Mouse (Mus musculus) heart, postnatal 4 days (tissue): Measurements from ENCODE around the gene Setd3. TPM values are rescaled to one million over a fixed set of nuclear protein-coding genes. Genes with fewer than 3 reads are reported as not detected.
"Not testable (repeated sequence)": the region's sequence is repeated elsewhere in the genome, so short reads cannot be mapped to it uniquely, and the experiment has no call there.

Experiments used
- DNase-seq: peaks from one replicate; pipeline ENCODE4 v3.0.0; 2021
- total RNA-seq, 2 experiments: library from RNA; stranded (reverse); gene quantifications; 2 replicates each; pipeline ENCODE4 v1.2.3; 2021

Setd3 gene
- total RNA-seq, 2 experiments from 2014 or later = 74.9 to 75.7 TPM

DNA sequence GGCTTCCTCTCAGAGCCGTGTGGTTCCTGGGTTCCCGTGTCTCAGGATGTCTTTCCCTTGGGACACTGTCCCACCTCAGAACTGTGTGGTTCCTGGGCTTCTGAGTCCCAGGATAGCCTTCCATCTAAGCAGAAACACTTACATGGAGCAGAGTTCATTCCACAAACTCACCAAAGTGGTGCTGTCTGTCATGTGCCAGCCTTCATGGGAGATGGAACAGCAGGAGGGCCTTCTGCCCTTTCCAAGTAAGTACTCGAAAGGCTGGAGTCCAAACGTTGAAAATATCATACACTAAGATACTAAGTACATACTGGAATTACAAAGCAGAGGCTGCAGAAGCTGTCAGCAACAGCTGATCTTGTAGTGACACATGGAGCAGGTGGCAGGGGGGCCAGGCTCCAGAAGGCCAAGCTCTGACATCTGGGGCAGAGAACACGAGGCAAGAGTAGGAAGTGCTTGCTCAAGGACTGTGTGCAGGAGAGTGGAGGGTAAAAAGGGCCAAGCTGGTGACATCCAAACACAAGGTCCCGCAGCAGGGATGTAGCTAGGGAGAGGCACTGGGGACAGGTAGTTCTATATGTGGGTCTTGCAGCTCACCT, 43.4 kb downstream of the Setd3 start:
- no peak for DNase-seq

- no peak for DNase-seq
Measured at GRCm38 (mm10) chr12:108133181-108133580, 45.9 kb downstream of the Setd3 start.

DNA sequence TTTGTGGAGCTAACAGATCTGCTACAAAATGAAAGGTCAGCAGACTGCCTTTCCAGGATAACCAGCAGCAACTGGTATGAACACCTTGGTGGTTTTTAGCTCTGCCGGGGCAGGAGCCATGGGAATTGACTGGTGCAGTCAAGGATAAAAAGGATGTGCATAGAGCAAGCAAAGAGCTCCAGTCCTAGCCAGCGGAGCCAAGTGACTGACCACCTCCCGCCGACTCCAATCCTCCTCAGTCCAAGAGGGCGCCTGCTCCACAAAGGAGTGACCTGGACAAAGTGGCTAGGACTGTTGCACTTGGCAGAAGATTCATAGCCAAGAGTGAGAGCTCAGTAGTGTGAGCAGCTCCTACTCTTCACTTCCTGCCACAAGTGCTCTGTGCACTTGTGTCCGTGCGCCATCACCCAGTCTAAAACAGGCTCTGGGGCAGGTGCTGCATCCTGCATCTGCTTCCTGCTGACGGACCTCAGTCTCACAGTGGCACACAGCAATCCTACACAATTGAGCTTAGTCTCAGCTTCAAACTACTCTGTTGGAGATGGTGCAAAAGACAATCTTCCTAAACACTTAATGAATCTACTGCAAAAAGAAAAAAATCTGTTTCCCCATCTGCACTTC, 46.6 kb downstream of the Setd3 start:
- no peak for DNase-seq

DNA sequence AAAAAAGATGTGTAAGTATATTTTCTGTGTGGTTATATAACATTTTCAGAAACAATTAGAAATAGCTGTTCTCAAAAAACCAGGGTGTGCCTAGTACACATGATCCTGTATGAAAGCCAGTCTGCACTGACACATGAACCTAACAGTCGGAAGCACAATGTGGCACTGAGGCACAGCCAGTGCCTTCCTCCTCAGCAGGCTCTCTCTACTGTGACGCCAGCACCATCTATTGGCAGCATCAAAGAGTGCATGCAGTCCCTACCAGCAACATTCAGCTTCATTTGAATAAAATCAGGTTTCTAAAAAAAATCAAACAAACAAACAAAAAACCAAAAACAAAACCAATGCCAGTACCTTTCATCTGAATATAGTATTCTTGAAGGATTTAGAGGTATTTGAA, 57.8 kb downstream of the Setd3 start:
- peak; percentile 72 for DNase-seq

DNA sequence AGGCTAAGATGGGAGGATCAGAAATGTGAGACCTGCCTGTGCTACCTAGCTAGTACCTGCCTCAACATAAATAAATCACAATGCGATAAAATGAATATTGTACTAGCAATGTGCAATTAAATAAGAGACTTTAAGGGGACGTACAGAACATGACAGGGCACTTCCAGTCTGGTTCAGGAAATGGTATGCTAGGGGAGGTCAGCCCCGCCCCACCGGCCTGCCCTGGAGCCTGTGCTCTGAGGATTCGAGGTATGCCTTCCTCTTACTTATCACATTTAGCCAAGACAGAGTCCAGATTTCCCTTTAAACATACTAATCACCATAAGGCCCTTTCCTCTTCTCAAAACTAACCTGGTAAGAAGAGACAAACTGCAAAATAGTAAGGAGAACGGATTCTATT, 58.7 kb downstream of the Setd3 start:
- DNase-seq = no peak

DNA sequence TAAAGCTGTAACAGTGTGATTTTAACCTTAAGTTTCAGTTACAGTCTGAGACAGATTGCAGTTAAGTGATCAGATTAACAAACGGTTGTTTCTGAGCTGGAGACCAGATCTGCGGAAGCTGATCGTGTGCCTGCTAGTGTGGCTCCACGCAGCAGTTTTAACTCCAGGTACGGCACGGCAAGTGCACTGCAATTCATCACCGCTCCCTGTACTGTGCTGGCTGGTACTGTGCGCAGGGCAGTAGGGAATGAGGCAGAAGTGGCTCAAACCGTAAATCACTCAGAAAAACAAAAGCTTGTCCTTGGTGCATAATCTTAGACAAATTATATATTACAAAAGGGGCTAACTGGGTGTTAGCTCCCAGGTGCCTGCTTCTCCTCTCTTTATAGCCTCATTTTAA, 59.2 kb downstream of the Setd3 start:
- DNase-seq = no peak

- peak; percentile 61 for DNase-seq
Measured at GRCm38 (mm10) chr12:108118902-108119531, 60.1 kb downstream of the Setd3 start.

GRCm38 (mm10) chr12:108118503-108118901, 60.6 kb downstream of the Setd3 start:
- DNase-seq = no peak

DNA sequence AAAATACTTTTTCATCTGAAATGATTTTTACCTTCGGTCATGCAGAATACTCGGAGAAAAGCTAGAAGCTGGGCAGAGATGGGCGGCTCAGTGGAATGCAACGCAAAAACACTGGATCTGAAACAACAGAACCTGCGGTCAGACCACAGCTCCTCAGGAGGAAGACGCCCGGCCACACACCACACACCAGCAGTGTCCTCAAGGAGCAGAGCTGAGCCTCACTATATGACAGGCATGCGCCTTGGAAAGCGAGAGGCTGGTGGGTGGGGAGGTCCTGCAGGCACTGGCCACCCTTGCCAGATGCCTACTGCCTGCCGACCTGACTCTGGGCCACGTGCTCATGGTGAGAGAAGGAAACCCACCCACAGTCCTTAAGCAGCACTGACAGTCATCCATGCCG, 67.9 kb downstream of the Setd3 start:
- no peak for DNase-seq

DNA sequence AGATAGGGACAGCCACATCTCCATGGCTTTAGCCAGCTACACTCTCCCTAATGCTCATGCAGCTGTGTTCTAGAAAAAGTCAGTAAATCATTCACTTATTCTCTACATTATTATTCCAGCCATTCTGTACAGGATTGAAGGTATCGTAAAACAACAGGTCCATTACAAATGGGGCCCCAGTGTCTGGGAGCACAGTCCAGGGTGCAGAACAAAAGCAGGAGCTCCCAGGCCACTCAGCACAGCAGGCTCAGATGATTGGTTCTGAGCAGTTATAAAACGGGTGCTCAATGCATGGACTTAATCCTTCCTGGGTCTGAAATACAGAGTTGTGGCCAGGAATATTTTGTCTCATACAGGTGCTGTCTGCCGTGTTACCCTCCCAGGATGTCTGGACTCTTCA, 68.4 kb downstream of the Setd3 start:
- no peak for DNase-seq

DNA sequence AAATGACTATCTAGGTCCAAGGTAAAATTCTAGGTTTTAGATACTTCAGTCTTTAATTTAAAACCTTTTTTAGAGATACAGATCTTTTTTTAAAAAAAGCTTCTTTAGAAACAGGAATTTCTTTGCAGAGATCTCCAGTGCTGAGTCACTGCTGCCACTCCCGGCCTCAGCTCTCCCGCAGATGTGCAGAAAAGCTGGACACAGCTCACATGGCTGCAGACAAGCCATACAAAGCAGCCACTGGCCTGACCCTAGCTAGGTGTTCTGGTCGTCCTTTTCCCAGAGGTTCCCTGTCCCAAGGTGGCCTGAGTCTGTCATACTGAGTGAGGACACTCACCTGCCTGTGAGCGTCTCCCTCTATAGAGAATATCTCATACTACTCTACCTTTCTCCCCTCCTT, 69.4 kb downstream of the Setd3 start:
- no peak for DNase-seq

GRCm38 (mm10) chr12:108108591-108108990, 70.5 kb downstream of the Setd3 start:
- not testable (repeated sequence) for DNase-seq

- no peak for DNase-seq
Measured at GRCm38 (mm10) chr12:108103292-108103691, 75.8 kb downstream of the Setd3 start.

DNA sequence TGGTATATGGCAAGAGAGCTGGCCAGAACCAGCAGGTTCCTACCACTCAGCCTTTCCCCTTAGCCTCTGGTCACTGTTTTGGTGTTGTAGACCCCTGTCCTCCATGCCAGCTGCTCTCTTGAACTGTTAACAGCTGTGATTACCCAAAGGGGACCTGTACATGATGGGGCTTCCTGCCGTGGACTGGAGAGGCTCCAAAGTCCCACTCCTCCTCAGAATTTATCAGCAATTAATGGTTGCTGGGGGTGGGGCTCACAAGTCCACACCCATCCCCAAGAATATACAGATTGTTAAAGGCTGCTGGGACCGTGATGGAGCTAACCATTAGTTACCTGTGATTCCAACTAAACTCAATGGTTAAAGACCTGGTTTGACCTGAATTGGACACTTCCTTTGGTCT, 77.0 kb downstream of the Setd3 start:
- DNase-seq = no peak

- DNase-seq = no peak
Measured at GRCm38 (mm10) chr12:108100181-108100580, 78.9 kb downstream of the Setd3 start.

DNA sequence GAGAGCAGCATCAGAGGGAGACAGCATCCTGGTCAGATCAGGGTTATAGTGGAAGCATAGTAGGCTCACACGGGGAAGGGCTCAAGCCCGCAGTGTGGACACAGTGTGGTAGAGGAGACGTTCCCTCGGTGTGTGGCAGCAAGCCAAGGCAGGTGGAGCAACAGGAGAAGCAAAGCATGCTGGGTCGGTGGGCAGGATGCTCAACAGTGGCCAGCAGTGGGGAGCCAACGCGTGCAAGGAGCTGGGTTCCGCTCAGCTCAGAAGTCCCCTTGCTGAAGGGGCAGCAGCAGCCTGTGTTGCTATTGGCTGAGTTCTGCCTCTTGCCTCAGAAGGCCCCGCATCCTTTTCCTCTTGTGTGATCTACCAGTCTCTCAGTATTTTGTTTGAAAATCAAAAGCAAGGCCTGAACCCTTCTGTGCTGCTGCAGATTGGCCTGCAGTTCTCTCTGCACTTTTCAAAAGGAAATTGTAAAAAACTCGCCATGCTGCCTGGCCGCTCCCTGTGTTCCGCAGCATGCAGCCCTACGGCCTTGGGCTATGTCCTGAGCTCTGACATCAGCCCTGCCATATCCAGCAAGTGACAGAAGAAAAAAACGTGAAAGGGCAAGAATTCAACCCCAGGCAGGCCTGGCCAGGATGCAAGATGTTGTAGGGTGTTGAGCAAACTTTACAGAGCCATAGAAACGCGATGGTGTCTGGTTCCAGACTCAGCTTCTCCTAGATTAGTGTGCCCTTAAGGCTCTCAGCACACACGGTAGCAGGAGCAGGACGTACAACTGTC, 80.7 kb downstream of the Setd3 start:
- DNase-seq = no peak

GRCm38 (mm10) chr12:108097643-108098042, 81.5 kb downstream of the Setd3 start:
- no peak for DNase-seq

- DNase-seq = no peak
Measured at GRCm38 (mm10) chr12:108088253-108088652, 90.9 kb downstream of the Setd3 start.

DNA sequence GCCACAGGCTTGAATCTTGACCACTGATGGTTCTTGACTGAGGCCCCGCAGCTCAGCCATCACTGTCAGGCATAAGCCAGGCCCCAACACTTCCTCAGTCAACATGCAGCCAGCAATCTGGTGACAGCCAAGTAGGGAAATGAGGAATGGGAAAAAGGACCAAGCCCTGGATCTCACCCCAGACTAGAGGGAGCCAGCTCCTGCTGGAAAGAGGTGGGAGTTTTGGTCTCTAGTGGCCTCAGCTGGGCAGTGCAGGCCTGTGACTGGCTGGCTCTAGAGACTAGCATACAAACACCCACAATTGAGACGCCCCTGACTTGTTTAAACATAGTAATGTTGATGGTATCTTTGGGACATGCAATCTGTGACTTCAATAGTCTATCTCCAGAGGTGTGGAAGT, 91.6 kb downstream of the Setd3 start:
- DNase-seq = peak; percentile 21

- no peak for DNase-seq
Measured at GRCm38 (mm10) chr12:108078122-108078752, 100.9 kb downstream of the Setd3 start.

DNA sequence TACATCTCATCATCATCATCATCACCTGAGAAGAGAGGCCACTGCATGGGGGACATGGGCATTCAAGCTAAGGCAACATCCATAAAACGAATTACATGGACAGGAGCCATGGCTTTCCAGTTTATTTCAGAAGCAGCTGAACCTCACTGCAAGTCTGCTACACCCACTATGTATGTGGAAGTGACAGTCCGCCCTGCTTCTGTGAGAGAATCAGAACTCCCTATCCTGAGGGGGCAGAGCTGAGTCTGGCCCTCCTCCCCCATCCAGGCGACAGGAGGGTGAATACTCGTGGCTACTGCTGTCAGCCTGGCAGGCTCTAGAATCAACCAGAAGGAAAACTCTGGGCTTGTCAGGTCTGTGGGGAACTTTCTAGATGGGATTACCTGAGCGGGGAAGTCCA, 106.2 kb downstream of the Setd3 start:
- no peak for DNase-seq

- DNase-seq = peak; percentile 16
Measured at GRCm38 (mm10) chr12:108070685-108071662, 108.1 kb downstream of the Setd3 start.
